Mouse (Mus musculus) lung, adult 18-20 months (tissue): ENCODE data around the gene Zmym6.
A peak's percentile ranks its signal among the peaks of the same experiment; 100 is the strongest.

Experiments used
- DNase-seq, 2 experiments: peaks; one replicate each; pipeline ENCODE4 v3.0.0; 2022; ENCODE audit warnings: mixed read lengths in 2 of 2

The Zmym6 gene

GRCm38 (mm10) chr4:127125834-127126463 lies 48.8 kb downstream of the Zmym6 start:
- DNase-seq, result peak; percentile 85 to 93

- no peak for DNase-seq
These were observed 57.5 kb downstream of the Zmym6 start for GRCm38 (mm10) chr4:127134687-127135086.

- DNase-seq, result no peak
These were observed 60.4 kb downstream of the Zmym6 start for GRCm38 (mm10) chr4:127137591-127137990.

- DNase-seq, result no peak
These were observed 61.3 kb downstream of the Zmym6 start for GRCm38 (mm10) chr4:127138486-127138885.

GRCm38 (mm10) chr4:127150031-127150430 lies 72.8 kb downstream of the Zmym6 start:
- no peak for DNase-seq

GRCm38 (mm10) chr4:127153345-127153744 lies 76.2 kb downstream of the Zmym6 start:
- no peak for DNase-seq

- no peak for DNase-seq
These were observed 78.6 kb downstream of the Zmym6 start for GRCm38 (mm10) chr4:127155757-127156156.

GRCm38 (mm10) chr4:127157746-127158145 lies 80.6 kb downstream of the Zmym6 start:
- no peak for DNase-seq

GRCm38 (mm10) chr4:127163926-127164325 lies 86.7 kb downstream of the Zmym6 start:
- DNase-seq, result no peak

- DNase-seq, result no peak
These were observed 89.9 kb downstream of the Zmym6 start for GRCm38 (mm10) chr4:127167096-127167495.

- no peak for DNase-seq
These were observed 90.5 kb downstream of the Zmym6 start for GRCm38 (mm10) chr4:127167731-127168130.

- DNase-seq, result peak; percentile 8 to 13
These were observed 91.2 kb downstream of the Zmym6 start for GRCm38 (mm10) chr4:127168211-127168913.

GRCm38 (mm10) chr4:127168914-127169345 lies 91.7 kb downstream of the Zmym6 start, which contains the start of gene Dlgap3:
Dlgap3 (plus strand) TSS chr4:127169204.
- peak in 1 of 2 experiments; percentile 15 for DNase-seq

GRCm38 (mm10) chr4:127169346-127170221 lies 92.4 kb downstream of the Zmym6 start:
- DNase-seq, result no peak

GRCm38 (mm10) chr4:127170866-127171265 lies 93.7 kb downstream of the Zmym6 start:
- no peak for DNase-seq

- no peak for DNase-seq
These were observed 94.2 kb downstream of the Zmym6 start for GRCm38 (mm10) chr4:127171341-127171905.

GRCm38 (mm10) chr4:127172119-127172518 lies 94.9 kb downstream of the Zmym6 start:
- DNase-seq, result no peak

- no peak for DNase-seq
These were observed 95.4 kb downstream of the Zmym6 start for GRCm38 (mm10) chr4:127172614-127173013.

GRCm38 (mm10) chr4:127173461-127173860 lies 96.3 kb downstream of the Zmym6 start:
- peak; percentile 10 to 27 for DNase-seq
